In the genomic region with DNA sequence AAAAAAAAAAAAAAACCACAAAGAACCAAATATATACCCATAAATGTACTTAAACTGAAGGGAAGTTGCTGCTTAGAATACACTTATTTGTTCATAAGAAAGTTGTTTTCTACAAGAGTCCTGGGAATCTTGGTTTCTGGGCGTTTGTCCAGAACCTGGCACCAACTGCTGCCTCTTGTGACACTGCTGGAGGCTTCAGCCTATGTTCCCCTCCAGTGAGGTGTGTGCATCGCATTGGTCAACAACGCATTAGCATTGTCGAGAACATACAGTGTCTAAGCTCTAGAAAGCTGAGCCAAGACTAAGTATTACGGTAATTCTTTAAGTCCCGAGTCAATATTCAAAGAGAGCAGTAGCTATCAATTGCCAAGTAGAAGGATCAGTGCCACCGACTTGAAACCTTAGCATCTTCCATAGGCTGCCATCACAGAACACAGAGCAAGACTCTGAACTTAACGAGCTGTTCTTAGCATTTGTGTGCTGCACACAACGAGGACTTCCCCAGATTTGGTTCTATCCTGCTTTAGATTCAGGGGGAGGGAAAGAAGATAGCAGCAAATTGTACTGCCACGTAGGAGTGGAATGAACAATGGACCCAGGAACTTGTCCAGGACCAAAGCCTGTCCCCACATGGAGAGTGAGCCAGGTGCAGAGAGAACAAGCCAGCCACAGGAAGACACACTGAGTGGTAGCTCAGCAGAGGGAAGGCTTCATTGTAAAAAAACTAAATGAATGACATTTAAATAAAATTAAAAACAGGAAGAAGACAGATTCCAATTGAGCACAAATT, we compare ENCODE assay signal across 15 mouse cellular contexts.
A peak's percentile ranks its signal among the peaks of the same experiment; 100 is the strongest.
DNase-seq lines count a peak whose midpoint lies in the region; ATAC-seq lines count a peak whose summit lies in the region.
"Had no signal": no experiment of that assay in that cellular context is flagged by ENCODE, and none has a peak within 500 bp of the region (broad histone marks: within the 10 kb centered on the region; RNA-seq: fewer than 3 reads in every experiment).

No protein-coding gene starts in this region.

- no peak for ATAC-seq in heart, embryonic 12.5 days (ENCODE audit: insufficient number of reproducible peaks, low FRiP score)
- no peak for ATAC-seq in midbrain, embryonic 11.5 days (ENCODE audit: low FRiP score)
- ATAC-seq in midbrain, embryonic 14.5 days (ENCODE audit: low FRiP score, low TSS enrichment): no peak

- peaks cover 24% of the 10 kb centered on the region for H3K36me3 ChIP-seq in heart, embryonic 12.5 days
- no peaks in the 10 kb centered on the region for H3K36me3 ChIP-seq in midbrain, embryonic 11.5 days (ENCODE audit: control insufficient read depth, insufficient read depth, low read length)
- peaks cover 7% of the 10 kb centered on the region; the same call in 1 of the 2 replicates for H3K36me3 ChIP-seq in midbrain, embryonic 14.5 days (ENCODE audit: control insufficient read depth, insufficient read depth, low read length)

- no peak overlapping the region for H3K4me3 ChIP-seq in heart, embryonic 12.5 days
- no peak overlapping the region for H3K4me3 ChIP-seq in midbrain, embryonic 11.5 days (ENCODE audit: low read depth, low read length)
- H3K4me3 ChIP-seq in midbrain, embryonic 14.5 days (replicated peaks; ENCODE audit: low read depth, low read length): no peak overlapping the region
- H3K4me3 ChIP-seq: embryonic facial prominence, embryonic 15.5 days; heart, adult 2 months; limb, embryonic 12.5 days; neural tube, embryonic 15.5 days had no signal

- H3K27me3 ChIP-seq in heart, embryonic 12.5 days (replicated peaks): no peaks in the 10 kb centered on the region
- H3K27me3 ChIP-seq in midbrain, embryonic 11.5 days (ENCODE audit: control insufficient read depth, insufficient read depth, low read length): no peaks in the 10 kb centered on the region
- H3K27me3 ChIP-seq in midbrain, embryonic 14.5 days (ENCODE audit: control insufficient read depth, insufficient read depth, low read length): no peaks in the 10 kb centered on the region
- H3K27me3 ChIP-seq: CH12.LX; embryonic facial prominence, embryonic 15.5 days; limb, embryonic 12.5 days; neural tube, embryonic 15.5 days had no signal

- WGBS in heart, embryonic 12.5 days: 83% methylated on average over 10 of the region's 10 CpGs
- WGBS in midbrain, embryonic 11.5 days: 91% methylated on average over 10 of the region's 10 CpGs
- 86% methylated on average over 10 of the region's 10 CpGs for WGBS in midbrain, embryonic 14.5 days

- peak; percentile 64 for DNase-seq in adrenal gland, postnatal 10 days
- DNase-seq in adrenal gland, adult 8-10 months: no peak
- DNase-seq in heart, adult 11 months: peak; percentile 88
- DNase-seq in midbrain, embryonic 11.5 days (ENCODE audit: low spot score, missing footprints): peak; percentile 59
- DNase-seq in midbrain, embryonic 14.5 days: no peak
- peak; percentile 74 for DNase-seq in fat pad, adult 2 months (ENCODE audit: extremely low read depth, low read depth, low spot score)
- no peak for DNase-seq in embryo, embryonic 10.5 days (ENCODE audit: low spot score)
- DNase-seq: kidney, postnatal 10 days; right cerebral cortex, adult 18-20 months had no signal

- H3K9ac ChIP-seq in heart, embryonic 12.5 days: no peak overlapping the region
- no peak overlapping the region for H3K9ac ChIP-seq in midbrain, embryonic 11.5 days (ENCODE audit: low read length)
- no peak overlapping the region for H3K9ac ChIP-seq in midbrain, embryonic 14.5 days (replicated peaks; ENCODE audit: low read length)
- H3K9ac ChIP-seq: embryonic facial prominence, embryonic 15.5 days; limb, embryonic 12.5 days; neural tube, embryonic 15.5 days had no signal

- H3K27ac ChIP-seq in heart, embryonic 12.5 days (ENCODE audit: poor library complexity, severe bottlenecking): no peak overlapping the region
- H3K27ac ChIP-seq in midbrain, embryonic 11.5 days (ENCODE audit: low read depth, low read length): no peak overlapping the region
- no peak overlapping the region for H3K27ac ChIP-seq in midbrain, embryonic 14.5 days (replicated peaks; ENCODE audit: low read depth, low read length)
- H3K27ac ChIP-seq: embryonic facial prominence, embryonic 15.5 days; heart, adult 2 months; limb, embryonic 12.5 days; neural tube, embryonic 15.5 days had no signal

- no peak overlapping the region for H3K4me2 ChIP-seq in heart, embryonic 12.5 days
- no peak overlapping the region for H3K4me2 ChIP-seq in midbrain, embryonic 11.5 days
- H3K4me2 ChIP-seq in midbrain, embryonic 14.5 days (ENCODE audit: low read length): no peak overlapping the region
- H3K4me2 ChIP-seq: embryonic facial prominence, embryonic 15.5 days; limb, embryonic 12.5 days; neural tube, embryonic 15.5 days had no signal

- no peaks in the 10 kb centered on the region for H3K4me1 ChIP-seq in heart, embryonic 12.5 days (replicated peaks)
- H3K4me1 ChIP-seq in midbrain, embryonic 11.5 days (ENCODE audit: control insufficient read depth, insufficient read depth, low read length): no peaks in the 10 kb centered on the region
- no peaks in the 10 kb centered on the region for H3K4me1 ChIP-seq in midbrain, embryonic 14.5 days (ENCODE audit: control insufficient read depth, insufficient read depth, low read length)
- H3K4me1 ChIP-seq: embryonic facial prominence, embryonic 15.5 days; limb, embryonic 12.5 days; neural tube, embryonic 15.5 days had no signal

- H3K9me3 ChIP-seq in heart, embryonic 12.5 days (replicated peaks): no peaks in the 10 kb centered on the region
- no peaks in the 10 kb centered on the region for H3K9me3 ChIP-seq in midbrain, embryonic 11.5 days (ENCODE audit: control insufficient read depth, low read length)
- no peaks in the 10 kb centered on the region for H3K9me3 ChIP-seq in midbrain, embryonic 14.5 days (ENCODE audit: control insufficient read depth, low read length)
- H3K9me3 ChIP-seq: embryonic facial prominence, embryonic 15.5 days; limb, embryonic 12.5 days; neural tube, embryonic 15.5 days had no signal

Comparison
In these comparisons a context has a peak if more than half of its experiments do, and no peak if none do; other contexts are left out.
1. DNase-seq: peak in adrenal gland, postnatal 10 days (single experiment), heart, adult 11 months (single experiment), midbrain, embryonic 11.5 days (single experiment) and fat pad, adult 2 months (single experiment); none in adrenal gland, adult 8-10 months (single experiment), midbrain, embryonic 14.5 days (single experiment) and embryo, embryonic 10.5 days (single experiment).